Mouse (Mus musculus) 3134 (cell line): Measurements from ENCODE around the gene Tekt5.

ENCODE experiments used
- DNase-seq: peaks from one replicate; pipeline ENCODE4 v3.0.0-alpha.2; 2011; ENCODE audit warnings: low spot score; ENCODE audit not compliant: insufficient read length; ENCODE audit errors: extremely low read depth

Tekt5 gene

GRCm38 (mm10) chr16:10337422-10338197, 57.7 kb downstream of the Tekt5 start:
- no peak for DNase-seq

- DNase-seq = no peak
Measured at GRCm38 (mm10) chr16:10336454-10337421, 58.6 kb downstream of the Tekt5 start.

GRCm38 (mm10) chr16:10335953-10336352, 59.3 kb downstream of the Tekt5 start:
- DNase-seq = no peak

GRCm38 (mm10) chr16:10332732-10333131, 62.6 kb downstream of the Tekt5 start:
- DNase-seq = no peak

GRCm38 (mm10) chr16:10330586-10331495, 64.4 kb downstream of the Tekt5 start:
- peak; percentile 47 for DNase-seq

- DNase-seq = no peak
Measured at GRCm38 (mm10) chr16:10327563-10328333, 67.5 kb downstream of the Tekt5 start.

GRCm38 (mm10) chr16:10319914-10320569, 75.2 kb downstream of the Tekt5 start:
- DNase-seq = no peak

GRCm38 (mm10) chr16:10317197-10317544, 78.1 kb downstream of the Tekt5 start:
- no peak for DNase-seq

- DNase-seq = no peak
Measured at GRCm38 (mm10) chr16:10316493-10317196, 78.6 kb downstream of the Tekt5 start.

- DNase-seq = peak; percentile 89
Measured at GRCm38 (mm10) chr16:10313646-10314088, 81.6 kb downstream of the Tekt5 start, which contains the start of gene Emp2. Gene Emp2, minus strand, starts transcription at chr16:10313968.

GRCm38 (mm10) chr16:10313226-10313625, 82.1 kb downstream of the Tekt5 start:
- peak; percentile 86 for DNase-seq

- DNase-seq = peak; percentile 42
Measured at GRCm38 (mm10) chr16:10311989-10312388, 83.3 kb downstream of the Tekt5 start.

GRCm38 (mm10) chr16:10311086-10311485, 84.2 kb downstream of the Tekt5 start:
- DNase-seq = peak; percentile 37

GRCm38 (mm10) chr16:10310507-10310906, 84.8 kb downstream of the Tekt5 start:
- DNase-seq = no peak
